Mouse (Mus musculus) thymus, postnatal 10 days (tissue): ENCODE data around the gene Esp36.
"Not testable (repeated sequence)": the region's sequence is repeated elsewhere in the genome, so short reads cannot be mapped to it uniquely, and the experiment has no call there.

Experiments
- DNase-seq, 2 experiments: peaks; one replicate each; pipeline ENCODE4 v3.0.0; 2021; ENCODE audit warnings: low spot score in 2 of 2

The Esp36 gene

GRCm38 (mm10) chr17:38420085-38420484, at the start of gene Esp36:
Gene Esp36 (minus strand): TSS chr17:38420185.
- no peak for DNase-seq

- not testable (repeated sequence) for DNase-seq
Observed at GRCm38 (mm10) chr17:38456206-38456605, 36.2 kb upstream of the Esp36 start.

- DNase-seq = no peak
Observed at GRCm38 (mm10) chr17:38450688-38451087, 30.7 kb upstream of the Esp36 start.

- no peak for DNase-seq
Observed at GRCm38 (mm10) chr17:38406135-38406534, 13.8 kb downstream of the Esp36 start.

- no peak for DNase-seq
Observed at GRCm38 (mm10) chr17:38391821-38392220, 28.2 kb downstream of the Esp36 start.
